Mouse (Mus musculus) liver, embryonic 12.5 days (tissue): ENCODE results near the gene 1110065P20Rik. TPM values are rescaled to one million over a fixed set of nuclear protein-coding genes. Genes with fewer than 3 reads are reported as not detected.

Source experiments
- ATAC-seq: fragments of 200-750 bp; cut with Nextera tagmentation; 2 replicates; pipeline ENCODE4 v1.8.0; 2017; ENCODE audit warnings: moderate number of reproducible peaks, mild to moderate bottlenecking, moderate library complexity
- H3K27ac ChIP-seq: fragments of 300-500 bp; sonication (generic); 2 replicates; pipeline ENCODE4 v1.5.1; 2016; ENCODE audit warnings: mild to moderate bottlenecking
- H3K27me3 ChIP-seq: fragments of 300-500 bp; sonication (generic); replicated peaks from 2 replicates; pipeline ENCODE4 v1.6.1; 2016; ENCODE audit warnings: mild to moderate bottlenecking, moderate library complexity
- H3K36me3 ChIP-seq: fragments of 300-500 bp; sonication (generic); 2 replicates; pipeline ENCODE4 v1.6.1; 2016; ENCODE audit warnings: mild to moderate bottlenecking, moderate library complexity
- H3K4me1 ChIP-seq: fragments of 300-500 bp; sonication (generic); 2 replicates; pipeline ENCODE4 v1.6.1; 2016
- H3K4me2 ChIP-seq: fragments of 300-500 bp; sonication (generic); 2 replicates; pipeline ENCODE4 v1.6.1; 2016; ENCODE audit warnings: mild to moderate bottlenecking, moderate library complexity
- H3K4me3 ChIP-seq: fragments of 300-500 bp; sonication (generic); 2 replicates; pipeline ENCODE4 v1.5.1; 2016; ENCODE audit warnings: mild to moderate bottlenecking, moderate library complexity
- H3K9ac ChIP-seq: fragments of 300-500 bp; sonication (generic); 2 replicates; pipeline ENCODE4 v1.6.1; 2016; ENCODE audit warnings: mild to moderate bottlenecking, moderate library complexity
- H3K9me3 ChIP-seq: fragments of 300-500 bp; sonication (generic); replicated peaks from 2 replicates; pipeline ENCODE4 v1.6.1; 2016; ENCODE audit warnings: mild to moderate bottlenecking, moderate library complexity
- WGBS: fragments of 180-500 bp; shearing (Covaris S2); methylation state at CpG from one replicate; pipeline ENCODE4 v1.1.7; 2016; ENCODE audit not compliant: insufficient replicate concordance; 5-methylcytosine and 5-hydroxymethylcytosine counted together
- polyA plus RNA-seq: library from polyadenylated mRNA; unstranded; fragments of >200 nt; fragmentation: Nextera tagmentation; extraction: Ambion mirVana; gene quantifications from 2 replicates; pipeline ENCODE4 v1.2.1, GENCODE M21; 2016

Gene 1110065P20Rik
- polyA plus RNA-seq, 1 experiment from 2014 or later: 22.9 TPM

DNA sequence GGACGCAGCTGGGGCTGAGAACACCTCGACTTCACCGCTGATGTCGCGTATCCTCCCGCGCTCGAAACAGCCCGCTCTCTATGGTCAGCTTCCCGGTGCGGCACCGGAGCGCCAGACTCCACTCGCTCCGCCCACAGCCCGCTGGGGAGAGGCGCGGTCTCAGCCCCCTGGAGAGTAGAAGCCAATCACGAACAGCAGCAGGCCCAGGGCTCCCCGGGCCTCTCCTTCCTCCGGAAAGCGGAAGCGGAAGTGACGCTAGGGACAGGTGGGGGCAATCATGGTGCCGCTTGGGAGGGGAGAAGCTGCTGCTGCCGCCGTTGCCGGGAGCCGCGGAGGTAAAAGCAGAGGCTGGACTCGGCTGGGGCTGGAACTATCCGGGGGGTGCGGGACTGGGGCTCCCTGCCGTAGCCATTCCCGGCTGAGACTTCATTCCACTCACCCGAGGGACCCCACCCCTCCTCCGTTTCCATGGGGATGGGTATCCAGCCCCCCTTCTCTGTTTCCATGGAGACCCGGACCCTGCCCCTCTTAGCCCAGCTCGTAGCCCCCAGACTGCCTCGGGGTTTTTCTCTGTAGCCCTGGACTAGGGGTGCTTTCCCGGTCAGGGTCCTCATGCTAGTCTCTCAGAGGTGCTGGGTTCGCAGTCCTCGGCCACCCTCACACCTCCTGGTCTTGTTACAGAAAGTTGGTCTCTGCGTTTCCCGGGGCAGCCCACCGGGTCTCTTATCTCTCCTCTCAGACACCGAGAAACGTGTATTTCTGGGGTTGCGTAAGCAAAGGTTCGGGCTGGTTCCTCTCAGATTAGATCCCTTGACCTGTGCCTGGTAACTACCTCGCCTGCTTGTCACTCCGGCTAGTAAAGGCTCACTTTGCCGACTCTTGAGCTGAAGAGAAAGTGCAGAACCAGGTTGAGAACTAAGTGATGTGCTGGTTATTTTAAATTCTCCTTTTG lies 48.4 kb downstream of the 1110065P20Rik start:
- H3K27ac ChIP-seq: peak overlapping the region; percentile 99
- no peaks in the 10 kb centered on the region for H3K27me3 ChIP-seq
- ATAC-seq: peak; percentile 98
- H3K4me3 ChIP-seq: peak overlapping the region; percentile 93
- H3K4me2 ChIP-seq: peak overlapping the region; percentile 95
- H3K36me3 ChIP-seq: peaks cover 74% of the 10 kb centered on the region
- peaks cover 57% of the 10 kb centered on the region for H3K4me1 ChIP-seq
- H3K9me3 ChIP-seq: no peaks in the 10 kb centered on the region
- peak overlapping the region; percentile 96 for H3K9ac ChIP-seq
- under 1% methylated on average over 53 of the region's 53 CpGs for WGBS

DNA sequence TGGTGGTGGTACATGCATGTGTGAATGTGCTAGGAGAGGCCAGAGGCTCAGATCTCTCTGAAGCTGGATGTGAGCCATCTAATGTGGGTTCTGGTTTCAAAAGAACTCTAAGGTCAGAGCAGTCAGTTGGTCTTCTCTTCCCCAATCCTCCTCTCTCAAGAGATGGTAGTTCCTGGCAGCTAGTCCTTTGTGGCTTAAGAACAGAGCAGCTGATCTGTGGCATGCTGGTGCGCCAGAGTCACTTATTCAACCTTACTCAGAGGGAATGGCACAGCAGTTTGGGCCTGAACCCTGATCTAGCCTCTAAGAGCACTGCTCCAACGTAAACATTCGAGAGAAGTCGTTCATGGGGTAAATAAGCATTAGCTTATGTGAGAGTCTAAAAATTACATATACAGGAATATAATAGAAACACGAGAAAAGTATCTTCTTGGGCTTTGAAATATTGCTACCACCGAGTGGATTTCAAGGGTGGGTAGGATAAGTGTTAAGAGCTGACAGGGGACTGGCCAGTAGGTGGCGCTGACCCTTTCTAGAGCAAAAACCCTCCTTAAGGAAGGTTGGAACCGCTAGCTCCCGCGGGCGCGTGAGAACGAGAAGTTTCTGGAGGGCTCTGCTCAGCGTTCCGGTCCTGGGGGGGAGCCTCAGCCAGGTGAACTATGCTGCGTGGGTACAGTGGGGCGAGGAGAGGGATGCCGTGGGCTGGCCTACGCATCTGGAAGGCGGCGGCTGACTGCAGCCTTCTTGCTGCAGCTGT lies 49.3 kb downstream of the 1110065P20Rik start, which contains the start of gene Mtf1:
TSS of gene Mtf1 (plus strand) at position 553 of the 757 bp plus-strand sequence.
- H3K27me3 ChIP-seq: no peaks in the 10 kb centered on the region
- peaks cover 49% of the 10 kb centered on the region for H3K4me1 ChIP-seq
- no peaks in the 10 kb centered on the region for H3K9me3 ChIP-seq
- peak within 1 kb of the TSS; percentile 93 for H3K4me3 ChIP-seq
- peaks cover 73% of the 10 kb centered on the region for H3K36me3 ChIP-seq
- peak within 1 kb of the TSS; percentile 95 for H3K4me2 ChIP-seq
- WGBS: 3% methylated on average over 19 of the region's 21 CpGs
- ATAC-seq: peak; percentile 75
- H3K27ac ChIP-seq: peak within 1 kb of the TSS; percentile 99
- peak within 1 kb of the TSS; percentile 96 for H3K9ac ChIP-seq

Other genes starting within 250 kb of the 1110065P20Rik start
- gene 3100002H09Rik, start 240.4 kb downstream of the 1110065P20Rik start, polyA plus RNA-seq: not detected in 2 replicates
- 0.02 and 0.22 TPM in 2 replicates for gene Pou3f1, start 194.4 kb downstream of the 1110065P20Rik start, polyA plus RNA-seq
- 51.4 and 51.5 TPM in 2 replicates for gene Utp11, start 157.6 kb downstream of the 1110065P20Rik start, polyA plus RNA-seq
- 3.5 and 3.7 TPM in 2 replicates for gene Fhl3, start 150.5 kb downstream of the 1110065P20Rik start, polyA plus RNA-seq
- gene Sf3a3, start 136.4 kb downstream of the 1110065P20Rik start, polyA plus RNA-seq: 116 and 121 TPM in 2 replicates
- 49.7 and 50.3 TPM in 2 replicates for gene Inpp5b, start 109.3 kb downstream of the 1110065P20Rik start, polyA plus RNA-seq
- 16.3 and 16.6 TPM in 2 replicates for gene Mtf1, start 49.1 kb downstream of the 1110065P20Rik start, polyA plus RNA-seq
- gene Yrdc, start 517 bp downstream of the 1110065P20Rik start, polyA plus RNA-seq: 39.6 and 43.1 TPM in 2 replicates
- 0.06 and 0.08 TPM in 2 replicates for gene Maneal, start 11.0 kb upstream of the 1110065P20Rik start, polyA plus RNA-seq
- gene Epha10, start 29.7 kb upstream of the 1110065P20Rik start, polyA plus RNA-seq: 0.04 TPM in 1 of 2 replicates, not detected in the other
- 7.5 and 8.3 TPM in 2 replicates for gene 9930104L06Rik, start 85.9 kb upstream of the 1110065P20Rik start, polyA plus RNA-seq
- gene Cdca8, start 88.1 kb upstream of the 1110065P20Rik start, polyA plus RNA-seq: 173 and 177 TPM in 2 replicates
- 1.2 and 1.4 TPM in 2 replicates for gene Rspo1, start 135.2 kb upstream of the 1110065P20Rik start, polyA plus RNA-seq
- 69.9 and 72.5 TPM in 2 replicates for gene Gnl2, start 165.4 kb upstream of the 1110065P20Rik start, polyA plus RNA-seq
- gene Dnali1, start 214.5 kb upstream of the 1110065P20Rik start, polyA plus RNA-seq: 0.10 TPM in 1 of 2 replicates, not detected in the other
- 21.6 and 24.8 TPM in 2 replicates for gene Snip1, start 215.5 kb upstream of the 1110065P20Rik start, polyA plus RNA-seq
- gene Meaf6, start 233.9 kb upstream of the 1110065P20Rik start, polyA plus RNA-seq: 31.6 and 33.0 TPM in 2 replicates